Mouse (Mus musculus): ENCODE data around the gene 1700012A03Rik. TPM values are rescaled to one million over a fixed set of nuclear protein-coding genes. Genes with fewer than 3 reads are reported as not detected.

Gene 1700012A03Rik
- polyA plus RNA-seq (2012; rRNA removed) (not detected in 2 replicates), polyA plus RNA-seq (2014; fragmentation: Nextera tagmentation; extraction: Ambion mirVana) (not detected in 2 replicates)

- Histone ChIP-seq H3K36me3 (replicated peaks; ENCODE audit: control insufficient read depth, insufficient read depth, low read depth) (no peaks in the 10 kb centered on the region), H3K9me3 (ENCODE audit: control insufficient read depth, low read length) (no peaks in the 10 kb centered on the region), H3K9ac (replicated peaks) (no peak within 1 kb of the TSS), H3K27ac (no peak within 1 kb of the TSS), H3K4me1 (replicated peaks; ENCODE audit: control insufficient read depth in 2 of 2, insufficient read depth in 2 of 2, low read length in 1 of 2) (no peaks in the 10 kb centered on the region), H3K4me2 (ENCODE audit: low read depth) (no peak within 1 kb of the TSS), H3K27me3 (ENCODE audit: control insufficient read depth, insufficient read depth, low read length) (no peaks in the 10 kb centered on the region), H3K4me3 (ENCODE audit: insufficient read depth in 1 of 2, low read depth in 2 of 2, low read length in 2 of 2) (no peak within 1 kb of the TSS)
- WGBS (ENCODE audit: insufficient replicate concordance): 51% methylated on average over 3 of the region's 3 CpGs
- ATAC-seq (ENCODE audit: insufficient read depth): no peak
- DNase-seq (ENCODE audit: low read depth in 3 of 3, low spot score in 3 of 3): no peak
- TF ChIP-seq EP300 (IDR thresholded peaks at IDR 0.05; ENCODE audit: low read depth): no peak
- no peak for TF ChIP-seq CTCF (IDR thresholded peaks at IDR 0.05; ENCODE audit: low read depth)
Observed at GRCm38 (mm10) chr6:32049951-32050345, at the start of gene 1700012A03Rik. Gene 1700012A03Rik (plus strand): TSS chr6:32050246.

- DNase-seq (ENCODE audit: low read depth in 3 of 3, low spot score in 3 of 3) (no peak), ATAC-seq (ENCODE audit: insufficient read depth) (no peak)
- Histone ChIP-seq H3K27ac (no peak overlapping the region), H3K4me3 (ENCODE audit: insufficient read depth in 1 of 2, low read depth in 2 of 2, low read length in 2 of 2) (no peak overlapping the region), H3K36me3 (replicated peaks; ENCODE audit: control insufficient read depth, insufficient read depth, low read depth) (no peaks in the 10 kb centered on the region), H3K9me3 (ENCODE audit: control insufficient read depth, low read length) (no peaks in the 10 kb centered on the region), H3K9ac (replicated peaks) (no peak overlapping the region), H3K4me1 (replicated peaks; ENCODE audit: control insufficient read depth in 2 of 2, insufficient read depth in 2 of 2, low read length in 1 of 2) (no peaks in the 10 kb centered on the region), H3K4me2 (ENCODE audit: low read depth) (no peak overlapping the region), H3K27me3 (ENCODE audit: control insufficient read depth, insufficient read depth, low read length) (no peaks in the 10 kb centered on the region)
- TF ChIP-seq CTCF (IDR thresholded peaks at IDR 0.05; ENCODE audit: low read depth) (no peak), EP300 (IDR thresholded peaks at IDR 0.05; ENCODE audit: low read depth) (no peak)
- 67% methylated on average over 10 of the region's 10 CpGs for WGBS (ENCODE audit: insufficient replicate concordance)
Observed at GRCm38 (mm10) chr6:32004228-32004627, 45.8 kb upstream of the 1700012A03Rik start.

- ATAC-seq (ENCODE audit: insufficient read depth) (no peak), DNase-seq (ENCODE audit: low read depth in 3 of 3, low spot score in 3 of 3) (no peak)
- TF ChIP-seq CTCF (IDR thresholded peaks at IDR 0.05; ENCODE audit: low read depth): no peak
- no peak for TF ChIP-seq EP300 (IDR thresholded peaks at IDR 0.05; ENCODE audit: low read depth)
- H3K36me3 ChIP-seq (replicated peaks; ENCODE audit: control insufficient read depth, insufficient read depth, low read depth): no peaks in the 10 kb centered on the region
- H3K9ac ChIP-seq (replicated peaks): no peak overlapping the region
- no peaks in the 10 kb centered on the region for H3K4me1 ChIP-seq (replicated peaks; ENCODE audit: control insufficient read depth in 2 of 2, insufficient read depth in 2 of 2, low read length in 1 of 2)
- 46% methylated on average over 2 of the region's 2 CpGs for WGBS (ENCODE audit: insufficient replicate concordance)
- H3K27me3 ChIP-seq (ENCODE audit: control insufficient read depth, insufficient read depth, low read length): no peaks in the 10 kb centered on the region
- no peak overlapping the region for H3K4me2 ChIP-seq (ENCODE audit: low read depth)
- H3K9me3 ChIP-seq (ENCODE audit: control insufficient read depth, low read length): no peaks in the 10 kb centered on the region
- H3K4me3 ChIP-seq (ENCODE audit: insufficient read depth in 1 of 2, low read depth in 2 of 2, low read length in 2 of 2): no peak overlapping the region
- H3K27ac ChIP-seq: no peak overlapping the region
Observed at GRCm38 (mm10) chr6:32005914-32006313, 44.1 kb upstream of the 1700012A03Rik start.

- H3K27me3 ChIP-seq (ENCODE audit: control insufficient read depth, insufficient read depth, low read length): no peaks in the 10 kb centered on the region
- TF ChIP-seq EP300 (IDR thresholded peaks at IDR 0.05; ENCODE audit: low read depth): no peak
- TF ChIP-seq CTCF (IDR thresholded peaks at IDR 0.05; ENCODE audit: low read depth): no peak
- 59% methylated on average over 6 of the region's 6 CpGs for WGBS (ENCODE audit: insufficient replicate concordance)
- DNase-seq (ENCODE audit: low read depth in 3 of 3, low spot score in 3 of 3) (no peak), ATAC-seq (ENCODE audit: insufficient read depth) (no peak)
- H3K4me2 ChIP-seq (ENCODE audit: low read depth): no peak overlapping the region
- no peak overlapping the region for H3K9ac ChIP-seq (replicated peaks)
- no peaks in the 10 kb centered on the region for H3K9me3 ChIP-seq (ENCODE audit: control insufficient read depth, low read length)
- H3K36me3 ChIP-seq (replicated peaks; ENCODE audit: control insufficient read depth, insufficient read depth, low read depth): no peaks in the 10 kb centered on the region
- no peak overlapping the region for H3K4me3 ChIP-seq (ENCODE audit: insufficient read depth in 1 of 2, low read depth in 2 of 2, low read length in 2 of 2)
- no peak overlapping the region for H3K27ac ChIP-seq
- H3K4me1 ChIP-seq (replicated peaks; ENCODE audit: control insufficient read depth in 2 of 2, insufficient read depth in 2 of 2, low read length in 1 of 2): no peaks in the 10 kb centered on the region
Observed at GRCm38 (mm10) chr6:32006382-32006781, 43.7 kb upstream of the 1700012A03Rik start.

GRCm38 (mm10) chr6:32007336-32007735 is 42.7 kb upstream of the 1700012A03Rik start:
- no peak overlapping the region for H3K4me2 ChIP-seq (ENCODE audit: low read depth)

More at GRCm38 (mm10) chr6:32007336-32007735, 42.7 kb upstream of the 1700012A03Rik start:
- Histone ChIP-seq H3K36me3 (replicated peaks; ENCODE audit: control insufficient read depth, insufficient read depth, low read depth) (no peaks in the 10 kb centered on the region), H3K9me3 (ENCODE audit: control insufficient read depth, low read length) (no peaks in the 10 kb centered on the region), H3K27ac (no peak overlapping the region), H3K4me3 (ENCODE audit: insufficient read depth in 1 of 2, low read depth in 2 of 2, low read length in 2 of 2) (no peak overlapping the region), H3K27me3 (ENCODE audit: control insufficient read depth, insufficient read depth, low read length) (no peaks in the 10 kb centered on the region), H3K4me1 (replicated peaks; ENCODE audit: control insufficient read depth in 2 of 2, insufficient read depth in 2 of 2, low read length in 1 of 2) (no peaks in the 10 kb centered on the region), H3K9ac (replicated peaks) (no peak overlapping the region)
- DNase-seq (ENCODE audit: low read depth in 3 of 3, low spot score in 3 of 3) (no peak), ATAC-seq (ENCODE audit: insufficient read depth) (no peak)
- no peak for TF ChIP-seq CTCF (IDR thresholded peaks at IDR 0.05; ENCODE audit: low read depth)
- no peak for TF ChIP-seq EP300 (IDR thresholded peaks at IDR 0.05; ENCODE audit: low read depth)
- WGBS (ENCODE audit: insufficient replicate concordance): 70% methylated on average over 3 of the region's 3 CpGs
